Mouse (Mus musculus): Measurements from ENCODE around the gene Slc39a1.
A peak's percentile ranks its signal among the peaks of the same experiment; 100 is the strongest.
"Not testable (repeated sequence)": the region's sequence is repeated elsewhere in the genome, so short reads cannot be mapped to it uniquely, and the experiment has no call there.

Slc39a1 gene

GRCm38 (mm10) chr3:90265932-90266741 is 18.2 kb downstream of the Slc39a1 start:
- no peak for DNase-seq (ENCODE audit: low spot score in 2 of 2)

GRCm38 (mm10) chr3:90266901-90267775 is 19.2 kb downstream of the Slc39a1 start:
- no peak for DNase-seq (ENCODE audit: low spot score in 2 of 2)

GRCm38 (mm10) chr3:90268190-90268589 is 20.2 kb downstream of the Slc39a1 start:
- no peak for DNase-seq (ENCODE audit: low spot score in 2 of 2)

- no peak for DNase-seq (ENCODE audit: low spot score in 2 of 2)
These were observed 21.0 kb downstream of the Slc39a1 start for GRCm38 (mm10) chr3:90268971-90269370.

- DNase-seq (ENCODE audit: low spot score in 2 of 2): no peak
These were observed 22.8 kb downstream of the Slc39a1 start for GRCm38 (mm10) chr3:90270784-90271183.

- no peak for DNase-seq (ENCODE audit: low spot score in 2 of 2)
These were observed 24.2 kb downstream of the Slc39a1 start for GRCm38 (mm10) chr3:90272170-90272569.

GRCm38 (mm10) chr3:90273855-90274254 is 25.9 kb downstream of the Slc39a1 start:
- no peak for DNase-seq (ENCODE audit: low spot score in 2 of 2)

- no peak for DNase-seq (ENCODE audit: low spot score in 2 of 2)
These were observed 27.3 kb downstream of the Slc39a1 start for GRCm38 (mm10) chr3:90275286-90275685.

- DNase-seq (ENCODE audit: low spot score in 2 of 2): no peak
These were observed 28.9 kb downstream of the Slc39a1 start for GRCm38 (mm10) chr3:90276858-90277257.

- no peak for DNase-seq (ENCODE audit: low spot score in 2 of 2)
These were observed 29.8 kb downstream of the Slc39a1 start for GRCm38 (mm10) chr3:90277793-90278192.

- no peak for DNase-seq (ENCODE audit: low spot score in 2 of 2)
These were observed 30.2 kb downstream of the Slc39a1 start for GRCm38 (mm10) chr3:90278211-90278610.

- no peak for DNase-seq (ENCODE audit: low spot score in 2 of 2)
These were observed 31.2 kb downstream of the Slc39a1 start for GRCm38 (mm10) chr3:90279216-90279615.

GRCm38 (mm10) chr3:90279743-90280142 is 31.8 kb downstream of the Slc39a1 start:
- no peak for DNase-seq (ENCODE audit: low spot score in 2 of 2)

GRCm38 (mm10) chr3:90280708-90281107 is 32.7 kb downstream of the Slc39a1 start:
- no peak for DNase-seq (ENCODE audit: low spot score in 2 of 2)

GRCm38 (mm10) chr3:90284150-90284549 is 36.2 kb downstream of the Slc39a1 start:
- no peak for DNase-seq (ENCODE audit: low spot score in 2 of 2)

GRCm38 (mm10) chr3:90289403-90289802 is 41.4 kb downstream of the Slc39a1 start:
- not testable (repeated sequence) for DNase-seq (ENCODE audit: low spot score in 2 of 2)

GRCm38 (mm10) chr3:90290602-90291001 is 42.6 kb downstream of the Slc39a1 start:
- no peak for DNase-seq (ENCODE audit: low spot score in 2 of 2)

- no peak for DNase-seq (ENCODE audit: low spot score in 2 of 2)
These were observed 44.0 kb downstream of the Slc39a1 start for GRCm38 (mm10) chr3:90291982-90292344.

- DNase-seq (ENCODE audit: low spot score in 2 of 2): peak; percentile 97 to 98
These were observed 44.6 kb downstream of the Slc39a1 start, which contains the start of gene Gatad2b for GRCm38 (mm10) chr3:90292345-90293275. Gene Gatad2b, plus strand, starts transcription at chr3:90293178.

GRCm38 (mm10) chr3:90293352-90294063 is 45.5 kb downstream of the Slc39a1 start:
- peak; percentile 56 to 73 for DNase-seq (ENCODE audit: low spot score in 2 of 2)

GRCm38 (mm10) chr3:90294064-90294440 is 46.1 kb downstream of the Slc39a1 start:
- DNase-seq (ENCODE audit: low spot score in 2 of 2): no peak

Data from urinary bladder, postnatal 4 days (tissue).